Mouse (Mus musculus) cerebral cortex, adult 2 months (tissue): Measurements from ENCODE around the gene Xpo6.

Experiments used
- WGBS: fragments of 180-500 bp; shearing (Covaris S2); methylation state at CpG from one replicate; pipeline ENCODE4 v1.1.7; 2018; 5-methylcytosine and 5-hydroxymethylcytosine counted together

Gene Xpo6

GRCm38 (mm10) chr7:126200178-126200996, at the start of gene Xpo6:
Gene Xpo6 (minus strand): TSS chr7:126200501.
- under 1% methylated on average over 50 of the region's 57 CpGs for WGBS

- WGBS = 91% methylated on average over 3 of the region's 3 CpGs
Measured at GRCm38 (mm10) chr7:126249986-126250385, 49.7 kb upstream of the Xpo6 start.

- WGBS = 82% methylated on average over 5 of the region's 5 CpGs
Measured at GRCm38 (mm10) chr7:126249146-126249545, 48.8 kb upstream of the Xpo6 start.

GRCm38 (mm10) chr7:126248641-126249141, 48.4 kb upstream of the Xpo6 start:
- WGBS = 53% methylated on average over 17 of the region's 17 CpGs

- 11% methylated on average over 6 of the region's 6 CpGs for WGBS
Measured at GRCm38 (mm10) chr7:126248088-126248487, 47.8 kb upstream of the Xpo6 start.

GRCm38 (mm10) chr7:126244168-126244750, 44.0 kb upstream of the Xpo6 start:
- WGBS = 76% methylated on average over 6 of the region's 6 CpGs

- 86% methylated on average over 14 of the region's 14 CpGs for WGBS
Measured at GRCm38 (mm10) chr7:126240814-126241360, 40.6 kb upstream of the Xpo6 start.

GRCm38 (mm10) chr7:126236794-126237192, 36.5 kb upstream of the Xpo6 start:
- WGBS = 57% methylated on average over 5 of the region's 5 CpGs

- 29% methylated on average over 11 of the region's 11 CpGs for WGBS
Measured at GRCm38 (mm10) chr7:126236083-126236793, 35.9 kb upstream of the Xpo6 start.

- WGBS = 94% methylated on average over 3 of the region's 3 CpGs
Measured at GRCm38 (mm10) chr7:126234611-126235010, 34.3 kb upstream of the Xpo6 start.

- WGBS = 85% methylated on average over 8 of the region's 8 CpGs
Measured at GRCm38 (mm10) chr7:126232345-126233071, 32.2 kb upstream of the Xpo6 start.

- 75% methylated on average over 8 of the region's 8 CpGs for WGBS
Measured at GRCm38 (mm10) chr7:126230357-126231148, 30.3 kb upstream of the Xpo6 start.

GRCm38 (mm10) chr7:126226136-126226535, 25.8 kb upstream of the Xpo6 start:
- WGBS = 56% methylated on average over 5 of the region's 5 CpGs

GRCm38 (mm10) chr7:126222753-126223152, 22.5 kb upstream of the Xpo6 start:
- 74% methylated on average over 3 of the region's 3 CpGs for WGBS

- WGBS = 37% methylated on average over 1 of the region's 1 CpGs
Measured at GRCm38 (mm10) chr7:126220611-126221010, 20.3 kb upstream of the Xpo6 start.

GRCm38 (mm10) chr7:126218311-126218710, 18.0 kb upstream of the Xpo6 start:
- 78% methylated on average over 1 of the region's 1 CpGs for WGBS

- WGBS = 35% methylated on average over 1 of the region's 1 CpGs
Measured at GRCm38 (mm10) chr7:126216867-126217266, 16.6 kb upstream of the Xpo6 start.

- WGBS = 91% methylated on average over 5 of the region's 5 CpGs
Measured at GRCm38 (mm10) chr7:126210856-126211255, 10.6 kb upstream of the Xpo6 start.

GRCm38 (mm10) chr7:126200997-126201345, 670 bp upstream of the Xpo6 start:
- 96% methylated on average over 4 of the region's 4 CpGs for WGBS

GRCm38 (mm10) chr7:126199691-126200102, 604 bp downstream of the Xpo6 start:
- 2% methylated on average over 27 of the region's 27 CpGs for WGBS

- 15% methylated on average over 1 of the region's 1 CpGs for WGBS
Measured at GRCm38 (mm10) chr7:126198926-126199325, 1.4 kb downstream of the Xpo6 start.
